Mouse (Mus musculus) forebrain, embryonic 10.5 days (tissue): ENCODE data around the gene Pnp. TPM values are rescaled to one million over a fixed set of nuclear protein-coding genes. Genes with fewer than 3 reads are reported as not detected.
A peak's percentile ranks its signal among the peaks of the same experiment; 100 is the strongest.
"Not testable (repeated sequence)": the region's sequence is repeated elsewhere in the genome, so short reads cannot be mapped to it uniquely, and the experiment has no call there.

Experiments
- DNase-seq: peaks from one replicate; pipeline ENCODE4 v3.0.0-alpha.2; 2017; ENCODE audit warnings: low spot score; ENCODE audit errors: extremely low spot score
- H3K27ac ChIP-seq: fragments of 300-500 bp; sonication (generic); 2 replicates; pipeline ENCODE4 v1.5.1; 2016; ENCODE audit warnings: mild to moderate bottlenecking
- H3K27me3 ChIP-seq: fragments of 300-500 bp; sonication (generic); 2 replicates; pipeline ENCODE4 v1.6.1; 2016; ENCODE audit warnings: mild to moderate bottlenecking; ENCODE audit not compliant: poor library complexity, severe bottlenecking
- H3K36me3 ChIP-seq: fragments of 300-500 bp; sonication (generic); replicated peaks from 2 replicates; pipeline ENCODE4 v1.6.1; 2016; ENCODE audit warnings: mild to moderate bottlenecking, moderate library complexity
- H3K4me1 ChIP-seq: fragments of 300-500 bp; sonication (generic); 2 replicates; pipeline ENCODE4 v1.6.1; 2016
- H3K4me3 ChIP-seq: fragments of 300-500 bp; sonication (generic); 2 replicates; pipeline ENCODE4 v1.5.1; 2016; ENCODE audit warnings: mild to moderate bottlenecking, moderate library complexity
- H3K9me3 ChIP-seq: fragments of 300-500 bp; sonication (generic); 2 replicates; pipeline ENCODE4 v1.6.1; 2016; ENCODE audit warnings: mild to moderate bottlenecking, moderate library complexity
- WGBS: fragments of 180-500 bp; shearing (Covaris S2); methylation state at CpG from one replicate; pipeline ENCODE4 v1.1.7; 2016; 5-methylcytosine and 5-hydroxymethylcytosine counted together
- polyA plus RNA-seq: library from polyadenylated mRNA; unstranded; fragments of >200 nt; fragmentation: Nextera tagmentation; extraction: Ambion mirVana; gene quantifications from 2 replicates; pipeline ENCODE4 v1.2.1, GENCODE M21; 2016

Pnp gene
- polyA plus RNA-seq, 1 experiment from 2014 or later = 83.6 TPM

GRCm38 (mm10) chr14:50938940-50939339 is 8.1 kb downstream of the Pnp start:
- Histone ChIP-seq H3K27me3 (no peaks in the 10 kb centered on the region), H3K4me1 (peaks cover 3% of the 10 kb centered on the region), H3K27ac (no peak overlapping the region), H3K9me3 (no peaks in the 10 kb centered on the region), H3K4me3 (no peak overlapping the region), H3K36me3 (no peaks in the 10 kb centered on the region)
- 44% methylated on average over 2 of the region's 2 CpGs for WGBS
- DNase-seq = no peak

- peak within 1 kb of the TSS; percentile 57 for H3K4me3 ChIP-seq
- peak; percentile 98 for DNase-seq
- H3K4me1 ChIP-seq = peaks cover 14% of the 10 kb centered on the region
- no peaks in the 10 kb centered on the region for H3K9me3 ChIP-seq
- 19% methylated on average over 31 of the region's 31 CpGs for WGBS
- peaks cover 11% of the 10 kb centered on the region for H3K36me3 ChIP-seq
- no peaks in the 10 kb centered on the region for H3K27me3 ChIP-seq
- peak within 1 kb of the TSS; percentile 89 for H3K27ac ChIP-seq
Measured at GRCm38 (mm10) chr14:50943932-50944667, 13.2 kb downstream of the Pnp start, which contains the start of gene Gm49342. Gm49342 (plus strand) TSS chr14:50944517.

GRCm38 (mm10) chr14:50944668-50945033 is 13.8 kb downstream of the Pnp start:
- H3K4me1 ChIP-seq = peaks cover 14% of the 10 kb centered on the region
- H3K4me3 ChIP-seq = peak overlapping the region; percentile 57
- peak overlapping the region; percentile 89 for H3K27ac ChIP-seq
- H3K27me3 ChIP-seq, H3K9me3 ChIP-seq, DNase-seq: not testable (repeated sequence)
- under 1% methylated on average over 15 of the region's 15 CpGs for WGBS
- H3K36me3 ChIP-seq = peaks cover 16% of the 10 kb centered on the region

DNA sequence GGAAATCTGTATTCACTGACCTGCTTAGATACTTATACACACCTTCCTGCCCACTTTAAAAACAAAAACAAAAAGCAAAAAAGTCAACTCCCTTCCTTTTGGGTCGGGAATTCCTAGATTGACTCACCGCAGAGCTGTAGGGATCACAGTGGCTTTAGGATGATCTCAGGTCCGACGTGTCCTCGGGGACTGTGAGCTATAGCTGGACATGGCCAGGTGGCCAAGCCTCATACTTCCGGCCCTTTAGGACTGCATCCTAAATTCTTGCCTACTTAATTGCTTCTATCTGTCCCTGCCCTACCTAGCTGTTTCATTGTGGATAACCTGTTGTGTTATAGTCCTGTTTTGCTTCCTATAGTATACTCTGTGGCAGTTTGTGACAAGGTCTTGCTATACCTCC is 14.2 kb downstream of the Pnp start:
- H3K27me3 ChIP-seq, H3K9me3 ChIP-seq, DNase-seq: not testable (repeated sequence)
- H3K36me3 ChIP-seq = peaks cover 18% of the 10 kb centered on the region
- H3K27ac ChIP-seq = peak overlapping the region; percentile 89
- H3K4me1 ChIP-seq = peaks cover 14% of the 10 kb centered on the region
- 14% methylated on average over 6 of the region's 6 CpGs for WGBS
- peak overlapping the region; percentile 57 for H3K4me3 ChIP-seq

DNA sequence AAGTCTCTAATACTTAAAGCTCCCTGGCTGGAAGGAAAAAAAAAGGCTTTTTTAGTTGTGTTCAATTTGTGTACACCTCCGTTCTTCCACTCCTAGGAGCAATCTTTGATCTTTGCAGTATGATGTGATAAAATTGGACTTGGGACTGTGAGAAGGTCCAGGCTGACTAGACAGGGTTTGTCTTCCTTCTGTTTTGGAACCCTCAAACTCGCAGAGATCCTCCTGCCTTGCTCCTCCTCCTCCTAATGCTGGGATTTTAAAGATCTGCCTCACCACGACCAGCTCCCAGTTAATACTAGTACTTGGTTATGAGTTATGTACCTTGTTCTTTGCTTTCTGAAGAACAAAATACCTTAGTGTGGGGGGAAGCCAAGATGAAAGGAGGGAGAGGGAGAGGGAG is 14.6 kb downstream of the Pnp start:
- WGBS = 38% methylated on average over 3 of the region's 3 CpGs
- H3K9me3 ChIP-seq, DNase-seq, H3K27me3 ChIP-seq: not testable (repeated sequence)
- peaks cover 22% of the 10 kb centered on the region for H3K36me3 ChIP-seq
- H3K4me1 ChIP-seq = peaks cover 14% of the 10 kb centered on the region
- peak overlapping the region; percentile 89; the same call in 1 of the 2 replicates for H3K27ac ChIP-seq
- peak overlapping the region; percentile 57 for H3K4me3 ChIP-seq

GRCm38 (mm10) chr14:50955487-50955886 is 24.6 kb downstream of the Pnp start:
- WGBS = 92% methylated on average over 10 of the region's 10 CpGs
- Histone ChIP-seq H3K9me3 (no peaks in the 10 kb centered on the region), H3K4me3 (no peak overlapping the region), H3K4me1 (peaks cover 9% of the 10 kb centered on the region), H3K27ac (no peak overlapping the region), H3K36me3 (peaks cover 25% of the 10 kb centered on the region), H3K27me3 (no peaks in the 10 kb centered on the region)
- no peak for DNase-seq

DNA sequence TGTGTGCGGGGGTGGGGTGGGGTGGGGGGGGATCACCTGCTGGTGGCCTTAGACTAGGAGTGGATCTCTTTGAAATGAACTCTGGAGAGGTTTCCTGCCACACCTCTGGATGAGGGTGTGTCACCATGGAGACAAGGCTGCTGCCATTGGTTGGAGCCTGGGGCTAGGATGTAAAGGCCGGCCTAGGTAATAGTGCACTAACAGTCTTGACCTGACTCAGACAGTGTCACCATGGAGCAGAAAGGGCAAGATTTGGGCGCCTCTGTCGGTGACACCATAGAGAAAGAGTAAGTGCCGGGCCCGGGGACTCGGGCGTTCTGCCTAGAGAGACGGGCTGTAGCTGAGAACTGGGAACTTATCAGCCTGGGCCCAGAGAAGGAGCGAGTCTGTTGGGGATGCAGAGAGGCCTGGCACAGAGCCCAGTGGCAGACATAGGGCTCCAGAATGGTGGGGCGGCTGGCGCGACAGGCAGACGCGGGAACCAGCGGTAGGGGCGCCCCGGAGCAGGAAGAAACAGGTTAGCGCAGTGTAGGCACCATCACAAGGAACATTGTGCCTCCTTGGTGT is 25.1 kb downstream of the Pnp start, which contains the start of gene Pnp2:
Pnp2 (plus strand) TSS at position 51 of the 567 bp plus-strand sequence.
- Histone ChIP-seq H3K36me3 (peaks cover 20% of the 10 kb centered on the region), H3K4me3 (peak within 1 kb of the TSS; percentile 34; the same call in 1 of the 2 replicates)
- H3K4me1 ChIP-seq, H3K27ac ChIP-seq, H3K9me3 ChIP-seq, H3K27me3 ChIP-seq: not testable (repeated sequence)
- 6% methylated on average over 19 of the region's 19 CpGs for WGBS
- DNase-seq = peak; percentile 33

DNA sequence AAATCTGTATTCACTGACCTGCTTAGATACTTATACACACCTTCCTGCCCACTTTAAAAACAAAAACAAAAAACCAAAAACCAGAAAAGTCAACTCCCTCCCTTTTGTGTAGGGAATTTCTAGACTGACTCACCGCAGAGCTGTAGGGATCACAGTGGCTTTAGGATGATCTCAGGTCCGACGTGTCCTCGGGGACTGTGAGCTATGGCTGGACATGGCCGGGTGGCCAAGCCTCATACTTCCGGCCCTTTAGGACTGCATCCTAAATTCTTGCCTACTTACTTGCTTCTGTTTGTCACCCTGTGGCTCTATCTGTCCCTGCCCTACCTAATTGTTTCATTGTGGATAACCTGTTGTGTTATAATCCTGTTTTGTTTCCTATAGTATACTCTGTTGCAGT is 25.8 kb downstream of the Pnp start:
- not testable (repeated sequence) for H3K4me1 ChIP-seq, H3K9me3 ChIP-seq, DNase-seq, H3K4me3 ChIP-seq, H3K27ac ChIP-seq, H3K27me3 ChIP-seq
- H3K36me3 ChIP-seq = peaks cover 13% of the 10 kb centered on the region
- WGBS = 79% methylated on average over 6 of the region's 6 CpGs

DNA sequence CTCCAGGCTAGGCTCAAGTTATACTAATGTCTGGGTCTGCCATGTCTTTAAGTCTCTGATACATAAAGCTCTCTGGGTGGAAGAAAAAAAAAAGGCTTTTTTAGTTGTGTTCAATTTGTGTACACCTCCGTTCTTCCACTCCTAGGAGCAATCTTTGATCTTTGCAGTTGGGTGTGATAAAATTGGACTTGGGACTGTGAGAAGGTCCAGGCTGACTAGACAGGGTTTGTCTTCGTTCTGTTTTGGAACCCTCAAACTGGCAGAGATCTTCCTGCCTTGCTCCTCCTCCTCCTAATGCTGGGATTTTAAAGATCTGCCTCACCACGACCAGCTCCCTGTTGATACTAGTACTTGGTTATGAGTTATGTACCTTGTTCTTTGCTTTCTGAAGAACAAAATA is 26.3 kb downstream of the Pnp start:
- H3K4me1 ChIP-seq, DNase-seq, H3K27me3 ChIP-seq, H3K27ac ChIP-seq, H3K9me3 ChIP-seq, H3K36me3 ChIP-seq, H3K4me3 ChIP-seq: not testable (repeated sequence)
- 68% methylated on average over 3 of the region's 3 CpGs for WGBS

- H3K27ac ChIP-seq, H3K4me1 ChIP-seq, H3K9me3 ChIP-seq, H3K4me3 ChIP-seq, H3K36me3 ChIP-seq, DNase-seq, H3K27me3 ChIP-seq: not testable (repeated sequence)
- WGBS = 94% methylated on average over 5 of the region's 5 CpGs
Measured at GRCm38 (mm10) chr14:50958289-50958995, 27.6 kb downstream of the Pnp start.

- H3K27me3 ChIP-seq = no peaks in the 10 kb centered on the region
- peaks cover 34% of the 10 kb centered on the region for H3K4me1 ChIP-seq
- no peak for DNase-seq
- H3K27ac ChIP-seq = no peak overlapping the region
- WGBS = 83% methylated on average over 5 of the region's 5 CpGs
- no peaks in the 10 kb centered on the region for H3K36me3 ChIP-seq
- H3K4me3 ChIP-seq = no peak overlapping the region
- peaks cover 5% of the 10 kb centered on the region; the same call in 1 of the 2 replicates for H3K9me3 ChIP-seq
Measured at GRCm38 (mm10) chr14:50968216-50968980, 37.5 kb downstream of the Pnp start.

DNA sequence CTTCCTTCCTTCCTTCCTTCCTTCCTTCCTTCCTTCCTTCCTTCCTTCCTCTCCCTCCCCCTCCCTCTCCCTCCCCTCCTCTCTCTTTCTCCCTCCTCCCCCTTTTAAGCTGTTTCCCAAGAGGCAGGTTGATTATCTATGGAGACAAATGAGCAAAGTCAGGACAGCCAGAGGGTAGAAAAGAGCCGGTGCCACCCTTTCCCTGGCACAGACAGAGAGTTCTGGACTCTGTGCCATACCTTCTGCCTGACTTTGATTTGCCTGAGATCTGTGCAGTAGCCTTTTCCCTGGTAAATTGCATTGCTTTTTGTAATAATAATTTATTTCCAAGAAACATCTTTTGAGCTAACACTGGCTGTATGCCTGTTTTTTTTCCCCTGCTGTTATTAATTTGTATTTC is 38.2 kb downstream of the Pnp start:
- peak overlapping the region; percentile 74 for H3K27ac ChIP-seq
- H3K4me3 ChIP-seq = 0 out of 2 replicates have a peak overlapping the region, but pooled peaks have one; percentile 29
- H3K27me3 ChIP-seq = no peaks in the 10 kb centered on the region
- H3K9me3 ChIP-seq = peaks cover 5% of the 10 kb centered on the region; the same call in 1 of the 2 replicates
- peaks cover 39% of the 10 kb centered on the region for H3K4me1 ChIP-seq
- WGBS = 7% methylated on average over 1 of the region's 1 CpGs
- H3K36me3 ChIP-seq = no peaks in the 10 kb centered on the region
- no peak for DNase-seq
